Mouse (Mus musculus) E14TG2a.4 (cell line): Measurements from ENCODE around the gene Tff3.
A peak's percentile ranks its signal among the peaks of the same experiment; 100 is the strongest.

Experiments used
- H3K27me3 ChIP-seq: 2 replicates; pipeline ENCODE4 v1.6.1; 2014; ENCODE audit warnings: low read length, control low read depth; ENCODE audit not compliant: insufficient read depth
- H3K36me3 ChIP-seq: 2 replicates; pipeline ENCODE4 v1.6.1; 2014; ENCODE audit warnings: low read length, control low read depth; ENCODE audit not compliant: insufficient read depth
- H3K4me1 ChIP-seq: replicated peaks from 2 replicates; pipeline ENCODE4 v1.6.1; 2014; ENCODE audit warnings: low read depth, low read length, control low read depth
- H3K4me3 ChIP-seq: replicated peaks from 2 replicates; pipeline ENCODE4 v1.5.1; 2014; ENCODE audit warnings: mild to moderate bottlenecking, low read length
- H3K9me3 ChIP-seq: 2 replicates; pipeline ENCODE4 v1.6.1; 2014; ENCODE audit warnings: low read length, control low read depth
- CTCF ChIP-seq: conservative IDR thresholded peaks from 2 replicates; pipeline ENCODE4 v1.5.1; 2014; ENCODE audit warnings: low read length
- NANOG ChIP-seq: IDR thresholded peaks from 2 replicates; pipeline ENCODE4 v1.6.1; 2014; ENCODE audit warnings: borderline replicate concordance, low read length, mixed read lengths
- POU5F1 ChIP-seq: IDR thresholded peaks from 2 replicates; pipeline ENCODE4 v1.6.1; 2014; ENCODE audit warnings: low read length, borderline replicate concordance

The Tff3 gene

DNA sequence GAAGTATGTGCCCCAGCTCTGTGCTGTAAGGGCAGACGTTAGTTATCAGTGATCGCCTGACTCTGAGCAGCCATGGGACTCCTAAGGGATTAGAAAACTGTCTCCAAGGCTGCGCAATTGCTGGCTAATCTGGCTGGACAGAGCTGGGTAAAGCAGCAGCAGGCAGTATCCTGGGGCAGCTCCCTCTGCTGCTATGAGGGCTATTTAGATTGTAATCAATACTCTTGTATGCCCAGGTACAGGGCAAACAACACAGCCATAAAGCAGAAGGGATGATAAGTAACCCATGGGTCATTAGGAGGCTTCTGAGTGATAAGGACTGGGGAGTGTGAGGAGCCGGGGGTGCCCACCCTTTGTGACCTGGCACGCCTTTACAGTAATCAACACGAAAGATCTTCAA is 5.5 kb upstream of the Tff3 start:
- Histone ChIP-seq H3K36me3 (no peaks in the 10 kb centered on the region), H3K27me3 (no peaks in the 10 kb centered on the region), H3K9me3 (no peaks in the 10 kb centered on the region), H3K4me3 (no peak overlapping the region), H3K4me1 (peaks cover 24% of the 10 kb centered on the region)
- TF ChIP-seq POU5F1 (no peak), NANOG (no peak), CTCF (no peak)

DNA sequence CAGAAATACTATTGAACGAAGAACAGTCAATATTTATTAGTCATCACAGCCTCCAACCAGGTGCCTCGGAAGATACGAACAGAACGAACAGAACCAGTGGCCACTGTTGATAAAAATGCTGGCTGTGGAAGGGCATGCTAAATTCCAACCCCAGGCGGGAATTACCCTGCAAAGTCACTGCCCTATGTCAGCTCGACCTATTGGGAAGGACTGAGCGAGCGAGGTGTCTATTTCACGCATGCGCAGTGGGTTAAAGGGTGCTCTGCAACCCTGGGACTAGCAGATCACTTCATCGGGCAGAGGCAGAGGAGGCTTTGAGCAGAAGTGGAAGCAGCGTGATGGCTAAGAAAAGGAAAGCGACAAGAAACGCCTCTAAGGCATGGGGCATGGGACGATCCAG is 4.3 kb upstream of the Tff3 start:
- Histone ChIP-seq H3K36me3 (no peaks in the 10 kb centered on the region), H3K4me3 (0 out of 2 replicates have a peak overlapping the region, but pooled peaks have one; percentile 30), H3K27me3 (no peaks in the 10 kb centered on the region), H3K9me3 (no peaks in the 10 kb centered on the region), H3K4me1 (peaks cover 24% of the 10 kb centered on the region)
- no peak for TF ChIP-seq CTCF
- TF ChIP-seq NANOG = no peak
- TF ChIP-seq POU5F1 = no peak

DNA sequence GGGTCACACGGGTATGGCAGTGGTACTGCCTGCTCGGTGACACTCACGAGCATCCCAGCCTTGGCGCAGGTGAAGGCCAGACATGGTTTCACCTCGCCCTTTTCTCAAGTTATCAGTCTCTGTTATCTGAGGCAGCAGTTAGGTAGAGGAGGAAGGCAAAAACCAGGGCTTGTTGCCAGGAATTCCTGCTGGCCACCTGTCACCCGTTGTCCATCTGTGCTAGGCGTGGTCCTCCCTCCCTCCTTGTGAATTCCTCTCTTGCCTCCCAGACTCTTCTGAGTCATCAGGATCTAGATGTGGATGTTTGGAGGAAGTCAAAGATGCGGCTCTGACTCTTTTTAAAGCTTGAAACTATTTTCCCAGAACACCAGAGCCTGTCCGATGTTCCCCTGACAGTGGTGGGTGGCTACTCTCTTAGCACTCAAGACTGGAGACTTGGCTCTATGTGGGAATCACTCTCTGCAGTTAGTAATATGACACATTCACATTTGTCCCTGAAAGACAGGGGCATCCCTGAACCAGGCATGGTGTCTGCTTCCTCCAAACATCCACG is 1.9 kb upstream of the Tff3 start:
- Histone ChIP-seq H3K27me3 (0 out of 2 replicates have a peak, but pooled peaks cover 4% of the 10 kb centered on the region), H3K9me3 (no peaks in the 10 kb centered on the region), H3K4me3 (no peak overlapping the region), H3K36me3 (no peaks in the 10 kb centered on the region), H3K4me1 (peaks cover 36% of the 10 kb centered on the region)
- TF ChIP-seq CTCF (no peak), POU5F1 (no peak), NANOG (no peak)

DNA sequence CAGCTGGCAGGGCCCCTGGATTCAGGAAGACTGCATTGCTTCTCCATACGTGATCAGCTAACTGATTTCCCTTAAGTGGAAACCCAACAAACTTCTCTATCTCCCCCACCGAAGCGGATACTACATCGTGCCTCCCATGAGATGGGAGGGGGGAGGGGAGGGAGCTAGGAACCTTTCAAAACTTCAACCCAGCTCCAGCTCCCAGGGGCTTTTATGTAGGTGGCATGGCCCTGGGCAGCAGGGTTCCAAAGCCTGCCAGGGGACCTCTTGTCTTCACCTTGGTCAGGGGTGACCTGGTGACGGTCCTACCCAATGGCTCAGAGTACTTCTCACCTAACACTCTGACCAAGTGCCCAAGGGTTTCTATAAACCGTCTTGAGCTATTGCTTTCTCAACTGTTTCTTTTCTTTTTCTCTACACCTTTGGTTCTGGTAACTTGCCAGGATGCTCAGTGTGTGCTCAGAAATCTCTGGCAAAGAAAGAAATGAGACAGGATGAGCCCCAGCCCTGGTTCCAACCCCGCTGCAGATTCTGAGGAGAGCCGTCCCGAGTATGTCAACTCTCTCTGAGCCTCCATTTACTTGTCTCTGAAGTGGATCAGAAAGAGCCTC is 633 bp downstream of the Tff3 start:
- Histone ChIP-seq H3K4me1 (peaks cover 46% of the 10 kb centered on the region), H3K9me3 (no peaks in the 10 kb centered on the region), H3K4me3 (no peak overlapping the region), H3K27me3 (0 out of 2 replicates have a peak, but pooled peaks cover 4% of the 10 kb centered on the region), H3K36me3 (no peaks in the 10 kb centered on the region)
- no peak for TF ChIP-seq POU5F1
- TF ChIP-seq CTCF = no peak
- no peak for TF ChIP-seq NANOG

DNA sequence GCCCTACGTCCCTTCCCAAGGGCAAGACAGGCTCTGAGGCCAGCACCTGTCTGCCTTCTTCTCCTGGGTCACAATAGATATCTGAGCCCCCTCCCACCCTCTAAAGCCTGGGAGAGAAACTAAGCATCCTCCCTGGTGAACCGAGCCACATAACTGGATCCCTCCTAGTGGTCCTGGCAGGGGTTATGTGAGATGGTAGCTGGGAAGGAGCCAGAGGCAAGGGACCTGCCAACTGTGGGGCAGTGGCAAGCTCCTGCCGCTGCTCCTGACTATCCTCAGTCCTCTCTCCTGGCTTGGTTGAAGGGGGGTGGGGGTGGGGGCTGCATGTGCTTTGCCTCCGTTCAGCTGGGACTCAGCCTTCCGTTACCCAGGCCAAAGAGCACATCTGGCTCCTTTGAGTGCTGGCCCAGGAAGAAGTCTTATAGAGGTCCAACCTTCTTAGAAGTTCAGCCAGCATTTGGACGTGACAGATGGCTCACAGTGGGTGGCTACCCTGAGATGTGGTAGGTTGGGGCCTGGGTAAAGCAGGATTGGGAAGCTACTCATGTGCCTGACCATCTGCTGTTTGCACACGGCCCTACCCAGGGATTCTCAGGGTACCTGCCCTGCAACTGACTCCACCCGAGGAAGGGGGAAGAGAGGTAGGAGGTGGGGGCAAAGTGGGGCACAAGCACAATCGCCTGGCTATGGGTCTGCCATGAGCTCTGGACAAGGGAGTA is 3.7 kb downstream of the Tff3 start:
- H3K36me3 ChIP-seq = no peaks in the 10 kb centered on the region
- no peak for TF ChIP-seq NANOG
- TF ChIP-seq POU5F1 = no peak
- TF ChIP-seq CTCF = no peak
- H3K9me3 ChIP-seq = no peaks in the 10 kb centered on the region

DNA sequence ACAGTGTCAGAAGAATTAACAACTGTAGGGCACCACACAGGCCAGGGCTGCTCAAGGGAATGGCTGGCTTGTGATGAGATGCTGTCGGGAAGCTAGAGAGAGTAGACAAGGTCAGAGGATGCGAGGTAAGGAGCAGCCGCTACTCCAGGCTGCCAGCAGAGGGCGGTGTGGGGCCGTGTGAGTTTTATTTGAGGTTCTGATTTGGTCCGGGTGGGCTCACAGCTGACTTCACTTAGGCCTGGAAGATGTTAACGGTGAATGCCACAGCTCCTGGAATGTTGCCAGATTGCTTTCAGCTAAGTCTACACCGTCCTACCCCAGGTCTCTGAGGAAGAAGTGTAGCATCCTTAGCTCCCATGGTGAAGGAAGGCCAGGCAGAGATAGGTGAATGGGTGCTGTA is 7.5 kb downstream of the Tff3 start:
- no peaks in the 10 kb centered on the region for H3K36me3 ChIP-seq
- H3K4me3 ChIP-seq = no peak overlapping the region
- TF ChIP-seq NANOG = no peak
- TF ChIP-seq CTCF = peak; percentile 91
- no peaks in the 10 kb centered on the region for H3K9me3 ChIP-seq
- no peaks in the 10 kb centered on the region for H3K27me3 ChIP-seq
- peaks cover 58% of the 10 kb centered on the region for H3K4me1 ChIP-seq

More for the DNA sequence above, 3.7 kb downstream of the Tff3 start:
- H3K4me3 ChIP-seq = no peak overlapping the region
- H3K27me3 ChIP-seq = 0 out of 2 replicates have a peak, but pooled peaks cover 4% of the 10 kb centered on the region
- H3K4me1 ChIP-seq = peaks cover 51% of the 10 kb centered on the region

DNA sequence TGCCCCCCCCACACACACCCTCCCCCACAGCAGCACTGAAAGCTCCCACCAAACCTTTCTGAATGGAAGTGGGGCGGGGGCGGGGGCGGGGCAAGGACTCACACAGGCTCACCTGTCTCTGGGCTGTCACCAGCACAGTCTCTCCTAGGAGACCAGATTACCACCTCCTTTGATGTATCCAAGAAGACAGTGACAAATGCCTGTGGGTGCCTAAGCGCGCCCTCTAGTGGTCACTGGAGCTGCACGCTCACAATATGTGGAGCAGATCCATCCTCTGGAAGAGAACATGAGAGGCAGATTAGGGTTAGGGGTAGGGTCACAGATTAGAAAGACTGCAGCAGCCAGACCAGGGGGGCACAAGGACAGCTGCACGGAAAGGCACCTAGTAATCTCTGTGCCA is 10.0 kb downstream of the Tff3 start:
- no peak overlapping the region for H3K4me3 ChIP-seq
- H3K9me3 ChIP-seq = no peaks in the 10 kb centered on the region
- H3K36me3 ChIP-seq = no peaks in the 10 kb centered on the region
- 0 out of 2 replicates have a peak, but pooled peaks cover 2% of the 10 kb centered on the region for H3K27me3 ChIP-seq
- TF ChIP-seq CTCF (peak; percentile 84), NANOG (no peak)
- peaks cover 59% of the 10 kb centered on the region for H3K4me1 ChIP-seq

DNA sequence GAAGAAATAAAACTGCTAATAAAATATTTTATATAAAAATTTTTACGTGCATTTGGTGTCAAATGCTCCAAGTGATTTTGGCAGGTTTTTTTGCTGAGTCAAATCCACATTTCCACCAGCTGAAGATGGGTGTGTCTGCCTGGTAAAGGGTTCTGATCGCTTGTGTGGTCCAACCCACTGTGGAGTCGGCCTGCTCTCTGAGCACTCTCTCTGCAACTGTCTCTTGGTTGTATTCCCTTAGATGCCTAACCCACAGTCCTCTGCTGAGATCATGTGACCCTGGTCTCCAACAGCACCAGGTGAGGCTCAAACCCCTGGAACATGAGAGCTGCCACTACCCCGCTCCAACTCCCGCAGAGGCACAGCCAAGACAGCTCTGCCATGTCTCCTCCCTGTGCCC is 11.5 kb downstream of the Tff3 start:
- TF ChIP-seq POU5F1 (no peak), CTCF (no peak), NANOG (no peak)
- H3K9me3 ChIP-seq = no peaks in the 10 kb centered on the region
- 0 out of 2 replicates have a peak, but pooled peaks cover 2% of the 10 kb centered on the region for H3K27me3 ChIP-seq
- H3K36me3 ChIP-seq = no peaks in the 10 kb centered on the region
- H3K4me3 ChIP-seq = no peak overlapping the region
- peaks cover 70% of the 10 kb centered on the region for H3K4me1 ChIP-seq
